Mouse (Mus musculus) spleen, adult 18-20 months (tissue): ENCODE results near the gene Rab4a.

Source experiments
- DNase-seq, 2 experiments: peaks; one replicate each; pipeline ENCODE4 v3.0.0; 2022; ENCODE audit warnings: mixed read lengths in 2 of 2

Rab4a gene

DNA sequence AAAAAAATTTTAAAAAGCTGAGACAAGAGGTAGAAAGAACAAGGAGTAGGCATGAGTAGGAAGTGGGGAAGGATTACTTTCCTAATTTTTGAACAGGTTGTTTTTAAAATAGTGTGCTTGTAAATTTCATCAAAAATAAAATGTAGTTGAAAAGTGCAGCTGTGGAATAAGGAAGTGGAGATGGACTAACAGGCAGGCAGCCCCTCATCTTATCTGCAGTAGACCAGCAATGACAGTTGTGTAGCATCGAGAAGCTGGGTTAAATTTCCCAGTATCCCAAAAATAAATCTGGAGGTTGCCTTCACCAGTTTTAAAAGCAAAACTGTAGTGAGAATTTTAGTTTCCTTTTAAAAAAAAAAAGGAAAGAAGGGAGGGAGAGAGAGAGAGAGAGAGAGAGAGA is 48.5 kb downstream of the Rab4a start:
- no peak for DNase-seq

DNA sequence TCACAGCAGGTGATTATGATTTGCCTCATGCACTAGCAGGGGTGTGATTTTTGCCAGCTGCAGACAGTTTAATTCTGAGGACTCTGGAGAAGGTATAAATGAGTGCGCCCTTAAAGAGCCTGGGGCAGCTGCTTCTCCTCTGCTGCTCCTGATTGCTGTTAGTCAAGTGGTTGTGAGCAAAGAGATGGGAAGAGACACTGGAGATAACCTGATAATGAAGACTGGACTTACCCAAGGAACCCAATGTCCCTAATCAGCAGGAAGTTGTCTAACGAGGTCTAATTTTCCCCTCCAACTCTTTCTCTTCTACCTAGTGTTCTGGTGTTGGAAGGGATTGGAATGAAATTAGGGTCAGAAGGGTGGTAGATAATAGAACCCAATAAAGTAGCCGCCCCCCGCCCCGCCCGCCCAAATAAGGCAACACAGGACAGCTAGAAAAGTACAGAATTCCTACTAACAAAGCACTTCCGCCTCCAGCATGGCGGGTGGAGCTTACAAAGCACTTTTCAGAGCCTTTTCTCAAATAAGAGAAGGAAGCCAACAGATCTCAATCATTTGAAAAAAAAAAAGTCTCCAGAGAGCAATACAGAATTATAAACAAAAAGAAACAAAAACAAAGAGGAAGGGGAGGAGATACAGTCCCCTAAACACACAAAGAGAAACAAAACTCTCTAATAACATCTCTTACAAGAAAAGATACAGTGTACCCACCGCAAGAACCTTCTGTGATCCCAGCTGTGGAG is 49.1 kb downstream of the Rab4a start:
- no peak for DNase-seq

DNA sequence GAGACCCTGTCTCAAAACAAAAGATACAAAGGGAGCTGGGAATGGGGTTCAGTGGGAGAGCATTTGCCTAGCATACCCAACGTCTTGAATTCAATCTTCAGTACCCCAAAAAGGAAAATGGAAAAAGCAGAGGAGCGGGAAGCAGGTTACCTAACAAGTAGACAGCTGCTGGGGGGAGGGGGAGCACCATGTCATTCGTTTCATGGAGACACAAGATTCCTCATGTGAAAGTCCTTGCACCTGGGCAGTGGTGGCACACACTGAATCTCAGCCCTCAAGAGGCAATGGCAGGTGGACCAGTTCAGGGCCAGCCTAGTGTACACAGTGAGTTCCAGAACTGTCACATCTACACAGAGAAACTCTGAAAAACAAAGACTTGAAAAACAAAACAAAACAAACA is 51.6 kb downstream of the Rab4a start:
- no peak for DNase-seq

DNA sequence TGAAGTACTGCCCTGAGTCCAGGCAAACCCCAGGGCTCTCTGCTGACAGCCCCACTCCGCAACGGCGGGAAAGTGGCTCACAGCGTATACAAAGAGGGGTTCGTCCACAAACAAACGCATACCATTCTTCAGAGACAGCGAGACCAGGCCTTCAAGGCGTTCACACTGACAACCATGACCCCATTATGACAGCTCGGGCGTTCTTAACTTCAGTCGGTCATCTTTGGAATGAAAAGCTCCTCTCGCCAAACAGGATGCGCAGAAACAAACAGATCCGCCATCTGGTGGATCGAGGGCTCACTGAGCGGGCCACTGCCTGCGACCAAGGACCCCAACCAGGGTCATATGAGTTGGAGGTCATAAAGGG is 52.8 kb downstream of the Rab4a start:
- no peak for DNase-seq

DNA sequence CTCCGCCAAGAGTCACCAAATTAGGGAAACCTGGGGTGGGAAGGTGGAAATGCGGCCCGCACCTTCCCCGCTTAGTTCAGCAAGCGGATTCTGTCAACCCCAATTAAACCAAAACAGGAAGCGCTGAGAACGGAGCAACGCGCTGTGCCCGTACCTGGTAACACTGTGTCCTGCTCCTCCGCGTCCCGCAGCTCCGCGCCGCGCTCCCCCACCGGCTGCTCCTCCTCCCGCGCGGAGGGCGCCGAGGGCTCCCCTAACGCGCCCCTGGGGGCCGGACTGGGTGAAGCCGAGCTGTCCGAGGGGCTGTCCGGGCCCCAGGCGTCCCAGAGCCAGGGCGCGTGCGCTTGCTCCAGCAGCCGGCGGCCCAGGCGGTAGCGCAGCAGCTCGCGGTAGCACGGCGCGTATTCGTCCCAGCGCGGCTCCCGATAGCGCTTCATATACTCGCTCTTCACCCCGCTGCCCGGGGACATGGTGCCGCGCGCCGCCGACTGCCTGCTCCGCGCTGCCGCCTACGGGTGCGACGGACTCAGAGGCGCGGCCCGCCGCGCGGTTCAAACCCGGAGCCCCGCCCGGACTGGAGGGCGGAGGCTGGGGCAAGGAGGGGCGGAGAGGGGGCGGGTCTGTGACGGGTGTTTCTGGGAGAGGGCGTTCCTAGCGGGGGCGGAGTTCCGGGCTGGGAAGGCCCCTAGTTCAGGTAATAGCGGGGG is 53.3 kb downstream of the Rab4a start:
- DNase-seq = peak; percentile 88 to 93

DNA sequence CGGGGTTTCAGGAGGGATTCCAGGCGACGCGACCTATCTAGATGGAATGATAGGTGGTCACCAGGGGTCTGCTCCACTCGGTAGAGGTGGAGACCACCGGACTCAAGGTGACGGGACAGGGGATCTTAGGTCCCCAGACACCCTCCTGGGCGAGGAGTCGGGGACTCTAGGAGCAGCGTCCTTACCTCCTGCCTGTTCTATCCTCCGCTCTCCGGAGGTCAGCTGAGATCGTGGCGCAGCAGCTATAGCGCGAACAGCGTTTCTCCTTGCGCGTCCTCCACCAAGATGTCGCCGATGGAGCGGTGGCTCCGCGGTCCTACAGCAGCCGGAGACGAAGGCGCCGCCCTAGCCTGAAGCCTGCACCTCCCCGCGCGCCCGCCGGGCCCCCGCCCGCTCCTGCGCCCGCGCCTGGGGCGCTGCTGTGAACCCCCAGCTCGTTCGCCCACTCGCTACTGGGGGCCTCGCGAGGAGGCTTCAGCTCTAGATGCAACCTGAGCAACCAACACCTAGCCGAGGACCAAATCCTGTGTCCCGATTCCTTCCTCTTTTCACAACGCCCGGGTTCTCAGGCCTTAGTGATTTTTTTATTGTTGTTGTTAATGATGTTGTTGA is 54.0 kb downstream of the Rab4a start, which contains the start of gene Ccsap:
Gene Ccsap, minus strand, starts transcription at position 562 of the 612 bp plus-strand sequence.
- DNase-seq = peak; percentile 31 to 49

DNA sequence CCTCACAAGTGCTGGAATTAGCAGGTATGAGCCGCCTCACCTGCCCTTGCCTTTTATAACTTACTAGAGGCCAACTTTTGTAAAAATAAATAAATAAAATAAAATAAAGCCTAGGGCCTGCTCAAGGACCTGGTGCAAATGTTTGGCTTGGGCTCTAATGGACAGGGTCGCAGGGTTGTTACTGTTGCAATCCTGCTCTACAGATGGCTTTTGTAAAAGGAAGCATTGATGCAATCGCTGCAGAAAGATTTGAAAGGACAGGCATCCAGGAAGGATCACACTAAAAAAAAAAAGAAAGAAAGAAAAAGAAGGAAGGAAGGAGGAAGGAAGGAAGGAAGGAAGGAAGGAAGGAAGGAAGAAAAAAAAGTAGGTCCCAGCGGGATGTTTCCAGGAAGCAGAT is 54.6 kb downstream of the Rab4a start:
- DNase-seq = no peak

DNA sequence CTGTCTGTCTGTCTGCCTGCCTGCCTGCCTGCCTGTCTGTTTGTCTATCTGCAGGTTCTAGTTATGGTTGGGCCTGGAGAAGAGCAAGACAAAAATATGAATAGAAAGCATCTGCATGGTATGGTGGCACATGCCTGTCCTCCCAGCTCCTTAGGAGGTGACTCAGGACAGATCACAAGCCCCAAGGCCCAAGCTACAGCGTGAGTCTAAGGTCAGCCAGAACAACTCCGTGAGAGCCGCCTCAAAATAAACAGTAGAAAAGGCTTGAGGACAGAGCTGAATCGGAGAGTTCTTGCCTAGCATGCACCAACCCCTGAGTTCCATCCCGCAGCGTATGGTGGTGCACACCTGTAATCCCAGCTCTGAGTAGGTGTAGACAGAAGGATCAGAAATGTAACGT is 60.0 kb downstream of the Rab4a start:
- no peak for DNase-seq

DNA sequence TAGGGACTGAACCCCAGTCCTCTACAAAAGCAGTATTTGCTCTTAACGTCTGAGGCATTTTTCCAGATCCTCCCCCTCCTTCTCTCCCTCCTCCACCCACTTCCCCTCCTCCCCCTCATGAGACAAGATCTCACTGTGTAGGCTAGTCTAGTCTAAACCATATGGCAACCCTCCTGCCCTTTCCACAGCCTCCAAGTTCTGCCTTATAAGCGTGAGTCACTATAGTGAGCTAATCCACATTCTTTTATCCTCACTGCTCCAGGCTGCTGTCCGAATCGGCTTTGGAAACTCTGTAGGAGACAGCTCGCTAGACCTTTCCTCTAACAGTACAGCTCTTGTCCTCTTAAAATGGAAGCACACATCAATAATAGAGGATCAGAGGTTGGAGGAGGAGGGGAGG is 61.2 kb downstream of the Rab4a start:
- no peak for DNase-seq

DNA sequence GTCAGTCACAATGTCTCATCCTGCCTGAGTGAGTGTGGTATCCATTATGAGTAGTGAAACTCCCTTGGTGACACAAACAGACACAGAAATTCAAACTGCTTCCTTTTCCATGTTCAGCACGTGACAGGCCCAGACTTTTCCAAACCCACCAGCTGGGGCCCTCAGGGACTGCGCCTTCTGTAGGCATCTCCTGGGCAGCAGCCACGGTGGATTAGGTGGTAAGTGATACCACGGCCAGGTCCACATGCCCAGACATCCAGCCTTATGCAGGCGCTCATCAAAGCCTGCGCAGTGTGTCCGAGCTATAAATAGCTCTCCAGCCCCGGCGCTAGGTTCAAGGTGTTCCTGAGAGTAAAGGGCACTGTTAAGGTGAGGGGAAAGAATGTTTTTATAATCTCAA is 66.3 kb downstream of the Rab4a start:
- DNase-seq = no peak

DNA sequence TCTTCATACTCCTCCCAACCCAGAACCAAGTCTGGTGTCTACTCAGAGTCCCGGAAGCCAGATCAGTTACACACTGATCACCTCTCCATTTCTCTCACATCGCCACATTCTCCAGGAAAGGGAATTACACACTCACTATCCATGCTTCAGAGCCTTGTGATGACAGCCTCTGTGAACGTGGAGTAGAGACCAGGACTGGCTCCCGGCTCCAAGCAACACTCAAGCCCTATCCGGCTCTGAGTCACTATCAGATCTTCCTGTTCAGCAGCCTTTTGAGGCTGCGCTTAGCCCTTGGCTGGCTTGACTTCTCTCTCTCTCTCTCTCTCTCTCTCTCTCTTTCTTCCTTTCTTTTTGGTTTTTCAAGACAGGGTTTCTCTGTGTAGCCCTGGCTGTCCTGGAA is 67.6 kb downstream of the Rab4a start:
- DNase-seq = no peak

DNA sequence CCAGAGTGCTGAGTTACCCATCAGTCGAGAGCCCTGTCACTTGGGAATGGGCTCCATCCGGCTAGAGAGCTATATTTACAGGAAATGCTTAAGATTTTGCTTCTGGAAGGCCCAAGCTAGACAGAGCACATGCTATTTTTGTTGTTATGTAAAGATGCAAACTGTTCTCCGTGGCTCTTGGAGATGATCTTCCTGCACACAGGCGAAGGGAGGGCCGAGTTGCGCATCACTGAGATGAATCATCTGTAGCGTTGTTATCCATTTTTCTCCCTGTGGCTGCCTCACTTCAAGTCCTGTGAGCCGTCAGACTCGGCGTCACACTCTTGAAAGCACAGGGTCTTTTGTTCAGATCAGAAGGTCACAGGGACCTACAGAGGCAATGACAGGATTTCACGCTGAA is 68.5 kb downstream of the Rab4a start:
- DNase-seq = no peak

DNA sequence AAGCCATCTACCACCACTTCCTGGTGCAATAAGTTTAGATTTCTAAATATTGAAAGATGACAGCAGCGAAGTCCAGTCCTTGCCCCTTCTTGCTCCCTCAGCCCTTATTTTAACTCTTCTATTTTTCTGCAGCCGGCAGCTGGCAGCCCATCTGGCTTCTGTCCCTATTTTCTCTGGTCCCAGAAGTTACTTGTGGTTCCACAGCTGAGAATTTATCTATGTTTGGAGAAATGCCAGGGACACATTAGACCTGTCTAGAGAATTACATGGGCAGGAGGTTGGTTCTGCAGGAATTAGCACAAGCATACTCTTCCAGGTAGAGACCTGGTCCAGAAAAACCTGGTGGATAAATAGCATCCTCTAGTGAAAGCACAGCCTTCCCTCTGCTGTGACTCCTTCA is 72.1 kb downstream of the Rab4a start:
- no peak for DNase-seq

DNA sequence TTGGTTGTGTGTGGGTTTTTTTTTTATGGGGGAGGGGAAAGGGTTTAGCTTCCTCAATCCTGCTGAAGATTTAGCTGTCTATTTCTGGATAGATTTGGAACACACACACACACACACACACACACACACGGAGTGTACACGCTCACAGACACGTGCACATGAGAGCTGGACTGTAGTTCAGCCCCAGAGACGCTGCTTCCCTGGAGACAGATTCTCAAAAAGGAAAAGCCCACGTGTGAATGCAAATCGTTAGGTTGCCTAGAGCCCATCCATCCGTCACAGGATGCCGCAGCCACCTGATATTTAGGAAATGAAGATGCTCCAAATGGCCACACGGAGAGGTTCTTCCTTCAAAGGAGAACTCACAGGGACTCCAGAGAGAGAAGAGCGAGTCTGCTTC is 74.5 kb downstream of the Rab4a start:
- no peak for DNase-seq

DNA sequence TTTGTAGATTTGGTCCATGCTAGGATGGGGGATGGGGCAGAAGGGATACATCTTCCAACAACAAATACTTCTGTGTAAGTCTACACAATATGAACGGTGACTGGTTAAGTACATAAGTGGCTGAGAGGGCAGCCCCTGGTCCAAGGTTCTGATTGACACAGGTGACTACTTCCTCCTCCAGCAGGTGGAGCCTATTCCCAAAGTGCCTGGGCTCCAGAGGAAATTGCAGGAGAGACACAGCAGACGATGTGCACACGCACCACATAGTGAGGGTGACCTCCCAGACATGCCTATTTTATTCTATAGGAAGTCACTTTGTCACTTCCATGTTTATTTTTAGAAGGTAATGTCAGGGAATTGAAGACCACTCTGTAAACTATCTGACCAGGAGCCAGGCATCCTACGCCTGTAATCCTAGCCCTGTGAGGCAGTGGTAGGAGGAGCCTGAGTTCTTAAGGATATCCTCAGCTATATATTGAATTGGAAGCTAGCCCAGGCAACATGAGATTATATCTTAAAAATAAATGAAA is 75.1 kb downstream of the Rab4a start:
- DNase-seq = no peak

DNA sequence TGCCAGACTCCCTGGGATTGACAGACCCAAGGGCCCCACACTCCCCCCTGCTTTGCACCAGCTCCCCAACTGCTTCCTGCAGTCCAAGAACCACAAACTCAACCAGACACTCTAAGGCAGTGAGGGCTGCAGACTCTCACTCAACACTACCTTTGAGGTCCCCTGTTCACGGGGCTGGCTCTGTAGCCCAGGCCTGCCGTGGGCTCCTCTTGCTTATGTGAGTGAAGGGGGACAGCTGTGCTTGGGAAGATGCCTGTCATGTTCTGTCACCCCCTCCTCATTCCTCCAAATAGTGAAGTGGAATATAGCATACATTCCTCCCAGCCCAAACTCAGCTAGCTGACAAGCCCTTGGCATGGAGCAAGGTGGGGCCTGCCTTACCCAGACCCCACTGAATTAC is 76.6 kb downstream of the Rab4a start:
- no peak for DNase-seq

DNA sequence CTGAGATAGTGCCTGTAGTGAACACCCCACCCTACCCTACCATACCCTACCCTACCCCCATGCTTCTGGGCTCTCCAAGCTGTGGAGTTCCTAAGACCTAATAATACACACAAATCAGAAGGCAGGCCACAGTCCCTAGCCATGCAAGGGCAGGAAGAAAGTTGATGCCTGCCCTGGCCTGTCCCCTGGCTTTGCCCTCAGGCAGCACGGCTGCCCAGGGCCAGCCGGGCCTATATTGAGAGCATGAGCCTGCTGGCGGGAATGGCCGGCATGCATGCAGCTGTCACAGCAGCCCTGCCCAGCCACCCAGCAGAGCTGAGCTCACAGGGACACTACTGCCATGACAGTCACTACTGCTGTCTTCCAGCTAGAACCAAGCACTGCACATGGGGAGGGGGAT is 77.3 kb downstream of the Rab4a start:
- DNase-seq = no peak
